Mouse (Mus musculus) kidney, adult 9 months (tissue): ENCODE measurements around the gene Rad54l2.

Source experiments
- DNase-seq: peaks from one replicate; pipeline ENCODE4 v3.0.0; 2022

Rad54l2 gene

DNA sequence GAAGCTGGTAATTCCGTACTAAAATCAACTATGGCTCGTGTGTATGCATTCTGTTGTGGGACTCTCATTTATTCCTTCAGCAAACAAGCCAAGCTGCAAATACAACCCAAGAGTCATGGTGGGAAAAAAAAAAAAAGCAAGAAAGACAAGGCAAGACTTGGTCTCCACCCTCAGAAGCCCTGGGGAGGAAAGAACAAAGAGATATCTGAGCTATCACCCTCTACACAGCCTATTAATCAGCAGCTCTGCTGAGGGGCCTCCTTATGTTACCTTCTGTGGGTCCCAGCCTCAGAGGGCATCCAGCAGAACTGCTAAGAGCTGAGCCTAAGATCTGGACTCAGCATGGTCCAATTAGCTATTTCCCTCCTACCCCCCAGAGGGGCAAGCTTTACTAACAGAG is 115.1 kb downstream of the Rad54l2 start:
- no peak for DNase-seq

DNA sequence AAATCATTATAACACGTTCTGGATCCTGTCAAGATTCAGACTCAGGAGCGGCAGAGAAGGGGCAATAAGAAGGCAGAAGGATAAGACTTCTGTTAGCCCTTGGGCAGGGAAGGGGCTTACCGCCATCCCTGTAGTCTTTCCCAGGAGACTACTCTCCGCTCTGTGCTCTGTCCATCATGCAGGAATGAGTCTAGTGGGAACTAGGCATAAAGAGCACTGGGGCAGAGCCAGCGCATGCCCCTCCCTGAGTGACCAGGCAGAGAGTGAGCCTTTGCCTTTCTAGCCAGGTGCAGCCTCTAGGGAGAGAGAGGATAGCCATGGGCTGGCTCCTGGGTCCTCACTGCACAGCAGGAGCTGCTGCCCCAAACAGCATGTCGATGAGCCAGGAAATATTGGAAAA is 124.1 kb downstream of the Rad54l2 start:
- DNase-seq, result no peak

DNA sequence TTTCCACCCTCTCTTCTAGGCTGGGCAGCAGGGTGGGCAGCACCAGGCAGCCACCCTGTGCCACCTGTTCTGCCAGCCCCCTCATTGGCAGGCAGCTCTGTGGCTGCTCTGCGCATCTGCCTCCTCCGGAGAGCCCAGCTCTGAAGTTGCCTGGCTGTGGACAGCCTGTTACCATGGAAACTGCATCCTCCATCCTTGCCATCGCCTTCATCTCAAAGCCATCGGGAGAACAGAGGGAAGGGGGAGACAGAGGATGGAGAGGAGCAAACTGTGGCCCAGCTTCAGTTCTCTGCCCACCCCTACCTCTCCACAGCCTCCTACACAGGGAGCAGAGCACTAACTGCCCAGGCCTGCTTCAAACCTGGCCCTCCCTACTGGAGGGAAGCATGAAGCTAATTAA is 124.6 kb downstream of the Rad54l2 start:
- DNase-seq, result no peak

DNA sequence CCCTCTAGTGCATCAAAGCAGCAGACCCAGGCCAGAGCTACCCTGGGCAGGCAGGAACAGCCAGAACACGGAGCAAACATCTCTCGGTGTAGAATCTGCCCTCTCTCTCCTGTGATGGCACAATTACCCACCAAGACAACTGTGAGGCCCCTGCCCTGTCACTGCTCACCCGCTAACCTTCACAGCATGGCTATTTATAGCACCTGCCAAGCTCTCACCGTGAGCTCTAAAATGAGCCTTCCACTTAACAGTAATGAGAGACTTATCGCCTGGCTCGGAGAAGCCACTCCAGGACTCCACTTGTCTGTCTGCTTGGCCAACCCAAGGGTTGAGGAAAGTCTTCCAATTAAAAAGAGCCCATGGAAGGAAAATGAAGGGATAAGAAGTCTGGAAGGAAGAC is 125.8 kb downstream of the Rad54l2 start:
- no peak for DNase-seq

DNA sequence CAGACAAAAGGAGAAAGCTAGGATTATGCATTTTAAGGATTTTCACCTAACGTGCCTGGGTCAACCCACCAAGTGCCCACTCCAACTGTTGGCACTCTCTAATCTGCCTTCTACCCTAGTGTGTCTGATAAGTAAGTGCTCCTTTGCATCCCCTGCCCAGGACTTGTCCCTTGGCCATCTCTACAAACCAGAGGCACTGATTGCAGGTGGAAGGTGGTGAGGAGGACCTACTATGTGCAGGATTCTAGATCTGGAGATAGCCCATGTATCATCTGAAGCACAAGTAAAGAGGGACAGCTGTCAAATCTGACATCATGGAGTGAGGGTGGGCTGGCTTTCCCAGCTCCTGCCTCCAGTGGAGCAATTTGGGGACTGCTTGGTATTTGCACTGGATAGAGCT is 129.1 kb downstream of the Rad54l2 start:
- no peak for DNase-seq

DNA sequence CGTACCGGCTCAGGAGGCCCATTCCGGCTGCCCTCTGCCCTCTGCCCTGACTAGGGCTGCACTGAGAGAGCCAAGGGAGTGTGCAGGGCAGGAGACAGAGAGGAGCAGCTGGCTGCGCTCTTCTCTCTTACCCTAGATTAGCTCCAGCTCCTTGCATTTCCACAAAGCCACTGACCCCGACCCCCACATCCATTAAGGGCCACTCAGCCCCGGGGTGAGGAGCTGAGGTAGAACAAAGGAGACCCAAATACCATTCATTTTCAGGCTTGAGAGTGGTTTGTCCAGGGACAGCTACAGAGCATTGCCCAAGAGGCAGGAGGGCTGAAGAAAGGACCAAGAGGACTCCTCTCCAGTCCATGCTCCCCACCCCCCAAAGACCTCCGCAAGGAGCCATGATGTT is 129.6 kb downstream of the Rad54l2 start:
- no peak for DNase-seq

DNA sequence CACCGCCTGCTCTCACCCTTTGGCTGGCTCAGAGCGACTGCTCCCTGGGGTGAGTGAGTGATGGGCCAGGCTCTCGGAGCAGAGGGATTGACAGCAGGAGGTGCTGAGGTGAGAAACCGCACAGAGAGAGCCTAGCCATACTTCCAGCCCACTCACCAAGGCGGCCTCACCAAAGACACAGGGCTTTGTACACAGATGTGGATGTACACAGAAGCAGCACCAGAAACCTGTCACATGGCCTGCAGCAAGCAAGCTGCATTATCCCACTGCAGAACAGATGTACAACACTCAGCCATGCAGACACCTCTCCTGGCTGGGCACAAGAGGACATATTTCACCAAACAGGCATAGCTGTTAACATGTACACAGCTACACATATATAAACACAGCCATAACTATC is 131.4 kb downstream of the Rad54l2 start:
- no peak for DNase-seq

DNA sequence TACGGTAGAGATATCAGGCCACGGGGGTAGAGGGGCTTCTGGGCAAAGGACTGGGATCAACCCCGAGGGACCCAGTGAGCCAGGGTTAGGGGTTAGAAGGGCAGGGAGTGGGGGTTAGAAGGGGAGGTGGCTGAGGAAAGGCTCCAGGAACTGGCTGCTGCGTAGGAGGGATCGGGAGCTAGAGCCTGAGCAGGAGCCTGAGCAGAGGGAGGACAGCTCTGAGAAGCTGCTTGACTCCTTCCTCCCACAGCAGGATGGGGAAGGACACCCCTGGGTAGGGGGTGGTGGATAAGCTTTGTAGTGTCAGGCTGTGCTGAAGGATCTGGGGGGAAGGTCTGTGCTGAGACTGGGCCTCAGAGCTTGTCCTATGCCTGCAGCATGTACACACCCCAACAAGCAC is 132.2 kb downstream of the Rad54l2 start:
- DNase-seq, result no peak

DNA sequence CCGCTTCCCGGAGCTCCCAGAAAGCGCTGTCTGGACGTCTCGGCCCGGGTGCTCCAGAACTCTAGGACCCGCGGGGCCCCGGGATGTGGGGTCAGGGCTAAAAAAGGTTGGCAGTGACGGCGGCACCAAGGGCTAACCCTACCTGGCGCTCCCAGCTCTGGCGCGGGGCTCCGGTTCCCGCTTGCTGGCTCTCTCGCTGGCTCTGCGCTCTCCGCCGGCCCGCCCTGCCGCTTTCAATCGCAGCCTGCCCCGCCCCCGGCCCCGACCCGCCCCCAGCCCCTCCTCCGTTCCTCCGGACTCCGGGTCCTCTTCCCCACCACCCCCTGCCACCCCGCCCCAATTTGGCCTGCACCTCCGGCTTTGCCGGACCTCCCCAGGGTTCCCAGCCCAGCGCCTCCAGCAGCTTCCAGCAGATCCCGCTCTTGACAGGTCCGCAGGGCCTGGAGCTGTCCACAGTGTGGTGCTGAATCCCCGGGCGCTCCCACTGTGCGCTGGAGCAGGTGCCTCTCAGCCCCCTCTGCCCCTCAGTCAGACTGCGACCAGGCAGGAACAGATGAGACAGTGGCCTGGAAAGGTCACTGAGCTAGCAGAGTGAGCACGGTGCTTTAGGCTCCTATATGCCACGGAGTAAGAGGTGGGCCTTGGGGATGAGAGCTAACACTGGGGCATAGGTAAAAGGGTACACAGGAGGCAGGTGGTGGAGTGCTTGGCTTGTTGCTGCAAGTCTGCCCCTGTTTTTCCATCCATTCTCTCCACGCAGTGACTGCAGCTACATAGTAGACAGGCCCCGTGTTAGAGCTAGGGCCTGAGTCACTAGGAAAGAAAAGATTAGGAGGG is 132.9 kb downstream of the Rad54l2 start, which contains the start of gene Grm2:
Gene Grm2 (minus strand): TSS at position 199 of the 837 bp plus-strand sequence.
- peak; percentile 30 for DNase-seq

DNA sequence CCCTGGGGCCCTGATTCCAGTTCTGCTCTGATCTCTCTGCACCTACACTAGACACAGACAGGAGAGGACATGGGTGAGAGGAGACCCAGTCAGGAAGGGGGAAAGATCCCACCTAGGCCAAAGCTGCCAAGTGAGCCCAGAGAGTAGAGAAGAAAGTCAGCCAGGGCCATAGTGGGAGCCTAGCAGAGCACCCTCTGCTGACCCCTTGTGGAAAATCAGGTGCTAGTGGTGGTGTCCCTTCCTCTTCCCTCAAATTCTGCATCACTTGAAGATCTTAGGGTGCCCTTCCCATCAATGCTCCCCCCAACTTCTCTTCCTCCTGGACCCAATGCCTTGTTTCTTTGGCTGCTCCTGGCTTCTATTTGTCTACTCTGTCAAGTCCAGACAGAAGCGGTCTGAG is 136.3 kb downstream of the Rad54l2 start:
- DNase-seq, result no peak

DNA sequence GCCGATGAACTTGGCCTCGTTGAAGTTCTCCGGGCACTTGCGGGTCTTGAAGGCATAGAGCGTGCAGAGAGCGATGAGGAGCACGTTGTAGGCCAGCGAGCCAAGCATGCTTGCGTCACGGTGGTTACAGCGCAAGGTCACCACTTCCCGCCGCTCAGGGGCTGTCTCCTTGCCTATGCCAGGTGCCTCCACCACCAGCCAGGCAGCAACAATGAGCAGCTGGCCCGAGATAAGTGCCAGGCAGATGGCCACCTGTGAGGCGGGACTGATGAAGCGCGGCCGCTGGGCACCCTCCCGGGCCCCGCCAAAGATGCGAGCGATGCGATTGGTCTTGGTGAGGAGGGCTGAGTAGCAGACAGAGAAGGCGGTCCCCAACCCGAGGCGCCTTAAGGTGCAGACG is 141.8 kb downstream of the Rad54l2 start:
- no peak for DNase-seq

DNA sequence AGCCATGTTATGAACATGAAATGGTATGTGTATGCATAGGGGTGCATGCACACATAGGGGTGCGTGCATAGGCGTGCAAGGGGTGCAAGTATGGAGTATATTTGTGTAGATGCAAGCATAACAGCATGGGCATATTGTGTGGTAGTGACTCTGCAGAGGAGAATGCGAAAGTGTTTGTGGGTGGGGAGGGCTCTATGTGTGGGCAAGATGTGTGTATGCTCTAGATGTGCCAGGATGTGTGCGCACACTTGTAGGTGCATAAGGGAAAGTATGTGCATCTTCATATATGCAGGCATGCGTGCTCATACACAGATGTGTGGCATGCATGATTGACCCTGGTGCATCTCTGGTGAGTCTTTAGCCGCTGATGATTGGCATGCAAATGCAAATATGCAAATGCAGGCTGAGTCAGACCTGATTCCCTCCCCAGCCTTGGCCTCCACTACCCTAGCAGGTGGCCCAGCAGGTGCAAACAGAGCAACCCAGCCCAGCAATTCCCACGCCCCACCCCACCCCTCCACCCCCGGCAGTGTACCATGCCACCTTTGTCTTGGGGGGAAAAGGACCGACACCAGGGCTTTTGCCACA is 143.2 kb downstream of the Rad54l2 start:
- no peak for DNase-seq

DNA sequence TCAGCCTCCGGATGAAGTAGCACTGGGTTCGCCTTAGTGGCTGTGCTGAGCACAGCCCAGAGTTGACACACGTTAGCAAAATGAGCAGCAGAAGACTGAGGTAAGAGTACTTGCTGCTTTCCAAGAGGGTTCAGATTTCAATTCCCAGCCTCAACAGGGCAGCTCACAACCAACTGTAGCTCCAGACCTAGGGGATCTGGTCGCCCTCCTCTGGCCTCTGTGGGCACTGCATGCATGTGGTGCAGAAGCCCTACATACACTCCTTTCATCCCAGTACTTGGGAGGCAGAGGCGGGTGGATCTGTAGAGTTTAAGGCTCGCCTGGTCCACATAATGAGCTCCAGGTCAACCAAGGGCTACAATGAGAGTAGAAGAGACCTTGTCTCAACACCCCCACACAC is 145.2 kb downstream of the Rad54l2 start:
- no peak for DNase-seq

DNA sequence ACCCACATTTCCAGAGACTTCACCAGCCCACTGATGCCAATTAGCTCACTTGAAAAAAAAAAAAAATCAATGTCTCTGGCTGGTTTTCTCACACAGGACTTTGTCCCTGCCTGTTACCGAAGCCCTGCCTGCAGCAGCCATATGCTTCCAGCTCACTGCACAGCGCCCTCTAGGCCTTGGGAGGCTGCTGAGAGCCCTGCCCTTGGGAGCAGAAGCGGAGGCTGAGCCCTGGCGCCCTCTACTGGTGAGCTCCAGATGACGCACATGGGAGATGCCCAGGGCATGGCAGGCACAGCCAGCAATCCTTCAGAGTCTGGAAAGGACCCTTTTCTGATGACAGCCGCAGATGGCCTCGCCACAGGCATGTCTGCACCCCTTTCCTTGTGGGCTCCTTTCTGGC is 145.9 kb downstream of the Rad54l2 start:
- peak; percentile 84 for DNase-seq

DNA sequence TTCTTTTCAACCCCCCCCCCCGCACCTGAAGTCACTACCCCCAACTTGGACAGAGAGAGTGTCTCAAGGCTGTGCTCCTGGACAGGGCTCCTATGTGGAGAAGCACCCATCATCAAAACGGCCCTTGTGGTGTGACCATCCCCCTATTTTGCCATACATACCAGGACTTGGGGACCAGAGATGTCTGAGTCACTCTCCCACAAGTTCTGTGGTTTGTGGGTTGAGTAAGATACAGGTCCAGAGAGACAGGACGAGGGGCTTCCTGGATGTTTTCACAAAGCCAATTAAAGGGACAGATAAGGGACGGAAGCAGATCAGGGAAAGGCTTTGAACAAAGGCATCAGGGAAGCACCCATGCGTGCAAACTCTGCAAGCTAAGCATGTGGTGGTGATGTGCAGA is 147.6 kb downstream of the Rad54l2 start:
- no peak for DNase-seq

DNA sequence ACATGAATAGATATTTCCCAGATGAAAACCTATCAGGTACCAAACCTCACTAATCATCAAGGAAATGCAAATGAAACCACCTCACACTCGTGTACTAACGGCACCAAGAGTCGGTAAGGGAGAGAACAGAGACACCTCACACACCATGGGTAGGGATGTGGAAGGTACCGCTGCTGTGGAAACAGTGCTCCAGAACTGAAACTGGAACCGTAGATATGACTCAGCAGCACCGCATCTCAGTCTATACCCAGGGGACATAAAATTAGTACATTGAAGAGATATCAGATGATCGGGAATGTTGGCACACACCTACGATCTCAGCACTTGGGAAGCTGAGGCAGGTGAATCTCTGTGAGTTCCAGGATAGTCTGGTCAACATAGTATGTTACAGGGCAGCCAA is 150.8 kb downstream of the Rad54l2 start:
- DNase-seq, result no peak
